Mouse (Mus musculus) CH12.LX (cell line): Measurements from ENCODE around the gene Neb. TPM values are rescaled to one million over a fixed set of nuclear protein-coding genes. Genes with fewer than 3 reads are reported as not detected.

Source experiments
- DNase-seq: peaks from one replicate; pipeline ENCODE4 v3.0.0-alpha.2; 2013; ENCODE audit errors: extremely low read depth
- H3K27ac ChIP-seq: 2 replicates; pipeline ENCODE4 v1.5.1; 2012; ENCODE audit warnings: low read depth, mild to moderate bottlenecking, control low read depth, moderate library complexity; ENCODE audit not compliant: insufficient read depth
- H3K27me3 ChIP-seq: replicated peaks from 2 replicates; pipeline ENCODE3; 2012; ENCODE audit warnings: inconsistent platforms
- H3K36me3 ChIP-seq, 2 experiments: replicated peaks in 1 of 2; 2 replicates each; pipeline versions ENCODE3 to v1.6.1; 2012; ENCODE audit warnings: inconsistent platforms in 1 of 2, low read length in 1 of 2, mild to moderate bottlenecking in 1 of 2, mixed read lengths in 1 of 2, moderate library complexity in 1 of 2; ENCODE audit not compliant: control insufficient read depth in 1 of 2, insufficient read depth in 1 of 2
- H3K4me1 ChIP-seq, 2 experiments: 2 replicates each; pipeline ENCODE4 v1.6.1; 2012; ENCODE audit warnings: inconsistent platforms in 1 of 2, moderate library complexity in 1 of 2; ENCODE audit not compliant: insufficient read depth in 2 of 2, control insufficient read depth in 1 of 2
- H3K4me2 ChIP-seq: 2 replicates; pipeline ENCODE4 v1.6.1; 2012; ENCODE audit warnings: low read depth, mild to moderate bottlenecking, control low read depth; ENCODE audit not compliant: poor library complexity, insufficient read depth, severe bottlenecking
- H3K4me3 ChIP-seq, 3 experiments: fragments of 150-350 bp in 1 of 3; sonication (generic) in 1 of 3; replicated peaks in 1 of 3; 2 replicates each; pipeline versions ENCODE3 to v1.5.1; 2011 to 2012; ENCODE audit warnings: low read depth in 2 of 3, low read length in 2 of 3, mild to moderate bottlenecking in 2 of 3, moderate library complexity in 2 of 3, control low read depth in 1 of 3, improper control_type of control experiment in 1 of 3, inconsistent platforms in 1 of 3, mixed read lengths in 1 of 3; ENCODE audit not compliant: poor library complexity in 1 of 3
- H3K79me2 ChIP-seq: replicated peaks from 2 replicates; pipeline ENCODE4 v1.6.1; 2012; ENCODE audit warnings: mild to moderate bottlenecking, moderate library complexity; ENCODE audit not compliant: control insufficient read depth, poor library complexity, insufficient read depth, severe bottlenecking; ENCODE audit errors: extremely low read depth
- H3K9ac ChIP-seq: 2 replicates; pipeline ENCODE4 v1.6.1; 2012; ENCODE audit warnings: low read depth, mild to moderate bottlenecking, control low read depth, moderate library complexity; ENCODE audit not compliant: insufficient read depth
- H3K9me3 ChIP-seq: replicated peaks from 2 replicates; pipeline ENCODE3; 2012; ENCODE audit warnings: low read length, inconsistent platforms, mixed read lengths
- CHD1 ChIP-seq: IDR thresholded peaks from 2 replicates; pipeline ENCODE4 v1.6.1; 2012; ENCODE audit warnings: low read depth, low read length, improper control_type of control experiment, inconsistent platforms
- CTCF ChIP-seq, 2 experiments: IDR thresholded peaks in 1 of 2; conservative IDR thresholded peaks in 1 of 2; 2 replicates each; pipeline ENCODE4 v1.5.1; 2011 to 2012; ENCODE audit warnings: low read depth in 2 of 2, low read length in 2 of 2, improper control_type of control experiment in 1 of 2, inconsistent platforms in 1 of 2, mild to moderate bottlenecking in 1 of 2, moderate library complexity in 1 of 2
- E2F4 ChIP-seq: IDR thresholded peaks from 2 replicates; pipeline ENCODE4 v1.6.1; 2011; ENCODE audit warnings: low read depth, low read length, improper control_type of control experiment; ENCODE audit not compliant: insufficient replicate concordance
- EP300 ChIP-seq: IDR thresholded peaks from 2 replicates; pipeline ENCODE4 v1.6.1; 2011; ENCODE audit warnings: low read length, improper control_type of control experiment
- MAX ChIP-seq: IDR thresholded peaks from 2 replicates; pipeline ENCODE4 v1.6.1; 2011; ENCODE audit warnings: low read length, improper control_type of control experiment
- MAZ ChIP-seq: IDR thresholded peaks from 2 replicates; pipeline ENCODE4 v1.6.1; 2012; ENCODE audit warnings: low read depth, mild to moderate bottlenecking, inconsistent platforms, low read length, improper control_type of control experiment, moderate library complexity
- NELFE ChIP-seq: IDR thresholded peaks from 2 replicates; pipeline ENCODE4 v1.6.1; 2011; ENCODE audit warnings: low read depth, low read length, improper control_type of control experiment
- NRF1 ChIP-seq: IDR thresholded peaks from 2 replicates; pipeline ENCODE4 v1.6.1; 2014; ENCODE audit warnings: low read depth, mild to moderate bottlenecking, inconsistent platforms, low read length, improper control_type of control experiment, moderate library complexity
- POLR2A ChIP-seq: IDR thresholded peaks from 2 replicates; pipeline ENCODE4 v1.6.1; 2011; ENCODE audit warnings: low read depth, mild to moderate bottlenecking, improper control_type of control experiment, low read length
- RCOR1 ChIP-seq: conservative IDR thresholded peaks from 2 replicates; pipeline ENCODE4 v1.6.1; 2012; ENCODE audit warnings: low read depth, mild to moderate bottlenecking, inconsistent platforms, low read length, improper control_type of control experiment
- SIN3A ChIP-seq: IDR thresholded peaks from 2 replicates; pipeline ENCODE4 v1.6.1; 2012; ENCODE audit warnings: low read length, improper control_type of control experiment, inconsistent platforms
- TBP ChIP-seq: conservative IDR thresholded peaks from 2 replicates; pipeline ENCODE4 v1.6.1; 2011; ENCODE audit warnings: low read depth, low read length, improper control_type of control experiment
- UBTF ChIP-seq: IDR thresholded peaks from 2 replicates; pipeline ENCODE4 v1.6.1; 2012; ENCODE audit warnings: low read depth, mild to moderate bottlenecking, inconsistent platforms, low read length, improper control_type of control experiment, moderate library complexity
- ZC3H11A ChIP-seq: IDR thresholded peaks from 2 replicates; pipeline ENCODE4 v1.6.1; 2012; ENCODE audit warnings: low read depth, mild to moderate bottlenecking, inconsistent platforms, low read length, improper control_type of control experiment
- ZKSCAN1 ChIP-seq: IDR thresholded peaks from 2 replicates; pipeline ENCODE4 v1.6.1; 2012; ENCODE audit warnings: low read depth, inconsistent platforms, low read length, improper control_type of control experiment, borderline replicate concordance
- ZNF384 ChIP-seq: IDR thresholded peaks from 2 replicates; pipeline ENCODE4 v1.6.1; 2012; ENCODE audit warnings: low read depth, low read length, improper control_type of control experiment, inconsistent platforms
- dilution Hi-C: fragments of 300-500 bp; cut with MboI; formaldehyde crosslinking; loops from 2 replicates; pipeline ENCODE4 v1.14.3; 2020; ENCODE audit warnings: low sequenced_read_pairs; ENCODE audit not compliant: extremely low pct_unique_long_range_greater_than_20kb, extremely low pct_ligation_motif_present
- in situ Hi-C: fragments of 300-500 bp; cut with MboI; formaldehyde crosslinking; loops from 3 replicates; pipeline ENCODE4 v1.14.3; 2019; ENCODE audit warnings: low sequenced_read_pairs, low pct_ligation_motif_present, low pct_unique_long_range_greater_than_20kb, mixed read lengths
- polyA plus RNA-seq: library from polyadenylated mRNA; unstranded; fragments of >175 nt; gene quantifications from 2 replicates; pipeline ENCODE4 v1.2.1, GENCODE M21; 2012; ENCODE audit warnings: low read depth; ENCODE audit not compliant: insufficient read length
- total RNA-seq, 2 experiments: library from RNA; depleted of rRNA; stranded (reverse); fragments of 300-350 nt in 1 of 2; fragments of >200 nt in 1 of 2; gene quantifications; 2 replicates each; pipeline ENCODE4 v1.2.3; 2012 to 2014

Neb gene
- total and polyA plus RNA-seq, 3 experiments = 1.5 to 1.8 (median 1.7) TPM

- H3K36me3 ChIP-seq = no peaks in the 10 kb centered on the region
- TF ChIP-seq NELFE (no peak), SIN3A (no peak), TBP (no peak)
- H3K4me2 ChIP-seq = no peak overlapping the region
- H3K27ac ChIP-seq = no peak overlapping the region
- dilution Hi-C loops = no loop called here
- H3K4me1 ChIP-seq = no peaks in the 10 kb centered on the region
- H3K27me3 ChIP-seq = no peaks in the 10 kb centered on the region
- H3K9ac ChIP-seq = no peak overlapping the region
- H3K79me2 ChIP-seq = no peaks in the 10 kb centered on the region
- no peak overlapping the region for H3K4me3 ChIP-seq
- DNase-seq = no peak
- no peaks in the 10 kb centered on the region for H3K9me3 ChIP-seq
- in situ Hi-C loops = no loop called here
Measured at GRCm38 (mm10) chr2:52367248-52367647, 11.0 kb downstream of the Neb start.

- Histone ChIP-seq H3K27me3 (no peaks in the 10 kb centered on the region), H3K9me3 (no peaks in the 10 kb centered on the region), H3K9ac (no peak overlapping the region), H3K36me3 (no peaks in the 10 kb centered on the region), H3K27ac (no peak overlapping the region), H3K79me2 (no peaks in the 10 kb centered on the region), H3K4me1 (peaks cover 3 to 4% of the 10 kb centered on the region in 2 experiments; a peak in 2 of 4 replicates), H3K4me2 (no peak overlapping the region), H3K4me3 (no peak overlapping the region)
- TF ChIP-seq MAZ = no peak
- no peak for TF ChIP-seq EP300
- no peak for TF ChIP-seq ZKSCAN1
- TF ChIP-seq ZC3H11A = no peak
- TF ChIP-seq CHD1 = no peak
- dilution Hi-C loops (no loop called here), in situ Hi-C loops (no loop called here)
- DNase-seq = no peak
Measured at GRCm38 (mm10) chr2:52361086-52361485, 17.2 kb downstream of the Neb start.

- no peak overlapping the region for H3K9ac ChIP-seq
- DNase-seq = no peak
- no peaks in the 10 kb centered on the region for H3K79me2 ChIP-seq
- H3K36me3 ChIP-seq = no peaks in the 10 kb centered on the region
- H3K9me3 ChIP-seq = no peaks in the 10 kb centered on the region
- H3K4me1 ChIP-seq = peaks cover 3 to 4% of the 10 kb centered on the region in 2 experiments; a peak in 2 of 4 replicates
- dilution Hi-C loops = no loop called here
- no peak overlapping the region for H3K4me2 ChIP-seq
- in situ Hi-C loops = no loop called here
- no peak for TF ChIP-seq CTCF (conservative IDR thresholded peaks at IDR 0.05 in 1 of 2, IDR thresholded peaks at IDR 0.05 in 1 of 2; ENCODE audit: low read depth in 2 of 2, low read length in 2 of 2)
- no peak for TF ChIP-seq NRF1
- no peak for TF ChIP-seq E2F4
- TF ChIP-seq UBTF = no peak
- TF ChIP-seq POLR2A = no peak
- no peak for TF ChIP-seq ZNF384
- TF ChIP-seq TBP = no peak
- no peak for TF ChIP-seq RCOR1
- TF ChIP-seq MAX = no peak
- TF ChIP-seq, all 38 proteins: peak for 0
- H3K27ac ChIP-seq = no peak overlapping the region
- no peaks in the 10 kb centered on the region for H3K27me3 ChIP-seq
- no peak overlapping the region for H3K4me3 ChIP-seq
Measured at GRCm38 (mm10) chr2:52359722-52360121, 18.6 kb downstream of the Neb start.
